Mouse (Mus musculus): ENCODE data around the gene Malsu1. TPM values are rescaled to one million over a fixed set of nuclear protein-coding genes. Genes with fewer than 3 reads are reported as not detected.

Malsu1 gene
- total and polyA plus RNA-seq, 3 experiments = 15.4 to 39.0 (median 34.4) TPM

- H3K4me3 ChIP-seq = no peak overlapping the region
- TF ChIP-seq POLR2A (IDR thresholded peaks at IDR 0.05; ENCODE audit: insufficient read depth, low read depth, low read length) = no peak
- H3K9ac ChIP-seq (ENCODE audit: low read depth, low read length) = no peak overlapping the region
- H3K27ac ChIP-seq = no peak overlapping the region
- no peaks in the 10 kb centered on the region for H3K36me3 ChIP-seq (ENCODE audit: control insufficient read depth, insufficient read depth, low read length)
- H3K4me1 ChIP-seq (ENCODE audit: control insufficient read depth, insufficient read depth, low read length) = no peaks in the 10 kb centered on the region
- intact Hi-C loops (cut with DNase I) = no loop called here
- DNase-seq = no peak
- H3K79me2 ChIP-seq (replicated peaks; ENCODE audit: control insufficient read depth, insufficient read depth, low read length) = no peaks in the 10 kb centered on the region
- peaks cover 2% of the 10 kb centered on the region; the same call in 1 of the 2 replicates for H3K27me3 ChIP-seq (ENCODE audit: control insufficient read depth, insufficient read depth, low read length)
- WGBS = 75% methylated on average over 4 of the region's 4 CpGs
These were observed 40.8 kb upstream of the Malsu1 start for GRCm38 (mm10) chr6:49032783-49033182.

- intact Hi-C loops (cut with DNase I) = no loop called here
- Histone ChIP-seq H3K79me2 (replicated peaks; ENCODE audit: control insufficient read depth, insufficient read depth, low read length) (no peaks in the 10 kb centered on the region), H3K4me3 (0 out of 2 replicates have a peak within 1 kb of the TSS, but pooled peaks have one; percentile 8), H3K9ac (ENCODE audit: low read depth, low read length) (no peak within 1 kb of the TSS), H3K4me1 (ENCODE audit: control insufficient read depth, insufficient read depth, low read length) (peaks cover 2% of the 10 kb centered on the region), H3K27me3 (ENCODE audit: control insufficient read depth, insufficient read depth, low read length) (peaks cover 2% of the 10 kb centered on the region; the same call in 1 of the 2 replicates), H3K36me3 (ENCODE audit: control insufficient read depth, insufficient read depth, low read length) (no peaks in the 10 kb centered on the region), H3K27ac (no peak within 1 kb of the TSS)
- 24% methylated on average over 28 of the region's 28 CpGs for WGBS
- TF ChIP-seq POLR2A (IDR thresholded peaks at IDR 0.05; ENCODE audit: insufficient read depth, low read depth, low read length) (no peak), EP300 (IDR thresholded peaks at IDR 0.05; ENCODE audit: insufficient read depth, low read depth, low read length) (no peak), CTCF (IDR thresholded peaks at IDR 0.05) (no peak)
- DNase-seq = no peak
These were observed 37.0 kb upstream of the Malsu1 start, which contains the start of gene Gpnmb for GRCm38 (mm10) chr6:49036275-49037267. Gpnmb (plus strand) TSS chr6:49036546.

- peaks cover 2% of the 10 kb centered on the region; the same call in 1 of the 2 replicates for H3K27me3 ChIP-seq (ENCODE audit: control insufficient read depth, insufficient read depth, low read length)
- no peak overlapping the region for H3K9ac ChIP-seq (ENCODE audit: low read depth, low read length)
- peaks cover 2% of the 10 kb centered on the region for H3K4me1 ChIP-seq (ENCODE audit: control insufficient read depth, insufficient read depth, low read length)
- no peaks in the 10 kb centered on the region for H3K79me2 ChIP-seq (replicated peaks; ENCODE audit: control insufficient read depth, insufficient read depth, low read length)
- H3K4me3 ChIP-seq = no peak overlapping the region
- intact Hi-C loops (cut with DNase I) = no loop called here
- no peak for DNase-seq
- no peak for TF ChIP-seq POLR2A (IDR thresholded peaks at IDR 0.05; ENCODE audit: insufficient read depth, low read depth, low read length)
- TF ChIP-seq EP300 (IDR thresholded peaks at IDR 0.05; ENCODE audit: insufficient read depth, low read depth, low read length) = no peak
- H3K27ac ChIP-seq = no peak overlapping the region
- WGBS = 54% methylated on average over 12 of the region's 12 CpGs
- no peaks in the 10 kb centered on the region for H3K36me3 ChIP-seq (ENCODE audit: control insufficient read depth, insufficient read depth, low read length)
These were observed 36.3 kb upstream of the Malsu1 start for GRCm38 (mm10) chr6:49037268-49037662.

GRCm38 (mm10) chr6:49039470-49040180, 34.0 kb upstream of the Malsu1 start:
- WGBS = 11% methylated on average over 18 of the region's 18 CpGs
- H3K9ac ChIP-seq (ENCODE audit: low read depth, low read length) = no peak overlapping the region
- peaks cover 2% of the 10 kb centered on the region; the same call in 1 of the 2 replicates for H3K27me3 ChIP-seq (ENCODE audit: control insufficient read depth, insufficient read depth, low read length)
- peaks cover 2% of the 10 kb centered on the region for H3K4me1 ChIP-seq (ENCODE audit: control insufficient read depth, insufficient read depth, low read length)
- H3K36me3 ChIP-seq (ENCODE audit: control insufficient read depth, insufficient read depth, low read length) = no peaks in the 10 kb centered on the region
- peak; percentile 46 to 62 for DNase-seq
- TF ChIP-seq POLR2A (IDR thresholded peaks at IDR 0.05; ENCODE audit: insufficient read depth, low read depth, low read length) (no peak), CTCF (IDR thresholded peaks at IDR 0.05) (peak; percentile 85), EP300 (IDR thresholded peaks at IDR 0.05; ENCODE audit: insufficient read depth, low read depth, low read length) (no peak)
- intact Hi-C loops (cut with DNase I) = no loop called here
- no peak overlapping the region for H3K27ac ChIP-seq
- no peak overlapping the region for H3K4me3 ChIP-seq
- no peaks in the 10 kb centered on the region for H3K79me2 ChIP-seq (replicated peaks; ENCODE audit: control insufficient read depth, insufficient read depth, low read length)

- H3K79me2 ChIP-seq (replicated peaks; ENCODE audit: control insufficient read depth, insufficient read depth, low read length) = no peaks in the 10 kb centered on the region
- no peak overlapping the region for H3K27ac ChIP-seq
- TF ChIP-seq EP300 (IDR thresholded peaks at IDR 0.05; ENCODE audit: insufficient read depth, low read depth, low read length) = no peak
- no peak for TF ChIP-seq CTCF (IDR thresholded peaks at IDR 0.05)
- TF ChIP-seq POLR2A (IDR thresholded peaks at IDR 0.05; ENCODE audit: insufficient read depth, low read depth, low read length) = no peak
- no peak overlapping the region for H3K9ac ChIP-seq (ENCODE audit: low read depth, low read length)
- H3K36me3 ChIP-seq (ENCODE audit: control insufficient read depth, insufficient read depth, low read length) = no peaks in the 10 kb centered on the region
- no peak for DNase-seq
- H3K27me3 ChIP-seq (ENCODE audit: control insufficient read depth, insufficient read depth, low read length) = no peaks in the 10 kb centered on the region
- H3K4me1 ChIP-seq (ENCODE audit: control insufficient read depth, insufficient read depth, low read length) = no peaks in the 10 kb centered on the region
- no peak overlapping the region for H3K4me3 ChIP-seq
- 69% methylated on average over 6 of the region's 6 CpGs for WGBS
- intact Hi-C loops (cut with DNase I) = no loop called here
These were observed 27.1 kb upstream of the Malsu1 start for GRCm38 (mm10) chr6:49046502-49046901.

Measured in heart, adult 2 months (tissue).